Mouse (Mus musculus) E14TG2a.4 (cell line): ENCODE measurements around the gene Dmpk.

Experiments
- H3K27me3 ChIP-seq: 2 replicates; pipeline ENCODE4 v1.6.1; 2014; ENCODE audit warnings: low read length, control low read depth; ENCODE audit not compliant: insufficient read depth
- H3K36me3 ChIP-seq: 2 replicates; pipeline ENCODE4 v1.6.1; 2014; ENCODE audit warnings: low read length, control low read depth; ENCODE audit not compliant: insufficient read depth
- H3K4me1 ChIP-seq: replicated peaks from 2 replicates; pipeline ENCODE4 v1.6.1; 2014; ENCODE audit warnings: low read depth, low read length, control low read depth
- H3K4me3 ChIP-seq: replicated peaks from 2 replicates; pipeline ENCODE4 v1.5.1; 2014; ENCODE audit warnings: mild to moderate bottlenecking, low read length
- H3K9me3 ChIP-seq: 2 replicates; pipeline ENCODE4 v1.6.1; 2014; ENCODE audit warnings: low read length, control low read depth
- CTCF ChIP-seq: conservative IDR thresholded peaks from 2 replicates; pipeline ENCODE4 v1.5.1; 2014; ENCODE audit warnings: low read length
- NANOG ChIP-seq: IDR thresholded peaks from 2 replicates; pipeline ENCODE4 v1.6.1; 2014; ENCODE audit warnings: borderline replicate concordance, low read length, mixed read lengths
- POU5F1 ChIP-seq: IDR thresholded peaks from 2 replicates; pipeline ENCODE4 v1.6.1; 2014; ENCODE audit warnings: low read length, borderline replicate concordance

The Dmpk gene

DNA sequence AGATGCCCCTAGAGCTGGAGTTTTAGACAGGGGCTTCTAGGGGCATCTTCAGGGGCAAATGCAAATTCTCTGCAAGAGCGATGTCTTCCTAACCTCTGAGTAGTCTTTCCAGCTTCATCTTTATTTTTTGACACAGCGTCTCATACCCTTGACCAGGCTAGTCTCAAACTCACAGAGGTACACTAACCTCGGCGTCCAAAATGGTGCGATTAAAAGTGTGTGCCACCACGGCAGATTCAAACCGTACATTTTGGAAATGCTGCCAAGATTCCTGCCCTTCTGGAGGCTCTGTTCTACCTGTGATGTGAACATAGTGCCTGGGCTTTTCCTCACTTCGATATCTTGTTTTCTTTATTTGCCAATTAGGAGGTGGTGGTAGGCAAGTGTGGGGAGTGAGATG lies 35.4 kb downstream of the Dmpk start:
- no peaks in the 10 kb centered on the region for H3K36me3 ChIP-seq

GRCm38 (mm10) chr7:19119631-19120429 lies 36.2 kb downstream of the Dmpk start, which contains the start of gene Fbxo46:
TSS of gene Fbxo46 (plus strand) at chr7:19119859.
- no peaks in the 10 kb centered on the region for H3K36me3 ChIP-seq
- peaks cover 8% of the 10 kb centered on the region for H3K9me3 ChIP-seq
- TF ChIP-seq CTCF (no peak), POU5F1 (no peak), NANOG (no peak)
- peak within 1 kb of the TSS; percentile 96 for H3K4me3 ChIP-seq
- peaks cover 25% of the 10 kb centered on the region for H3K27me3 ChIP-seq
- peaks cover 26% of the 10 kb centered on the region for H3K4me1 ChIP-seq

More for the DNA sequence above, 35.4 kb downstream of the Dmpk start:
- peaks cover 25% of the 10 kb centered on the region for H3K27me3 ChIP-seq
- peaks cover 8% of the 10 kb centered on the region for H3K9me3 ChIP-seq
- H3K4me3 ChIP-seq = no peak overlapping the region
- H3K4me1 ChIP-seq = peaks cover 22% of the 10 kb centered on the region
- TF ChIP-seq NANOG = no peak
- no peak for TF ChIP-seq CTCF
- no peak for TF ChIP-seq POU5F1

GRCm38 (mm10) chr7:19121686-19122085 lies 38.0 kb downstream of the Dmpk start:
- Histone ChIP-seq H3K4me3 (no peak overlapping the region), H3K4me1 (peaks cover 32% of the 10 kb centered on the region), H3K36me3 (peaks cover 8% of the 10 kb centered on the region), H3K27me3 (peaks cover 14% of the 10 kb centered on the region), H3K9me3 (peaks cover 8% of the 10 kb centered on the region)
- TF ChIP-seq NANOG = no peak
- TF ChIP-seq POU5F1 = no peak
- no peak for TF ChIP-seq CTCF

DNA sequence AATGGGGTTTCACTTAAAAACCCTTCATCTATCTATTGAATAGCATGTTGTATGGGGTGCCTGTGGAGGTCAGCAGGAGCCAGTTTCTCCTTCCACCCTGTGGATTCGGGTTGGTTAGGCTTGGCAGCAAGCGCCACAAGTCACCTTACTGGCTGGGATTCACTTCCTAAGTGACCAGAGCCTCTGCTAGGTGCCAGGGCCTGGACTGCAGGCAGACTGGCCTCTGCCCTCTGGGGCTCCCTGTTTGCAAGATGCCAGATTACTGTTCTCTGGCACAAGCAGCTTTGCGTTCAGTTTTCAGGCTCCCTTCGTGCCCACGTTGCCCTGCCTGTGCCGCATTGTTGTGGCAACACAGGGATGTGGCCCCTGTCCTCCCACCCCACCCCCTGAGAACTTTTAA lies 41.1 kb downstream of the Dmpk start:
- Histone ChIP-seq H3K4me1 (peaks cover 40% of the 10 kb centered on the region), H3K9me3 (no peaks in the 10 kb centered on the region), H3K36me3 (peaks cover 32% of the 10 kb centered on the region), H3K27me3 (no peaks in the 10 kb centered on the region), H3K4me3 (no peak overlapping the region)
- no peak for TF ChIP-seq CTCF
- TF ChIP-seq POU5F1 = no peak
- no peak for TF ChIP-seq NANOG

DNA sequence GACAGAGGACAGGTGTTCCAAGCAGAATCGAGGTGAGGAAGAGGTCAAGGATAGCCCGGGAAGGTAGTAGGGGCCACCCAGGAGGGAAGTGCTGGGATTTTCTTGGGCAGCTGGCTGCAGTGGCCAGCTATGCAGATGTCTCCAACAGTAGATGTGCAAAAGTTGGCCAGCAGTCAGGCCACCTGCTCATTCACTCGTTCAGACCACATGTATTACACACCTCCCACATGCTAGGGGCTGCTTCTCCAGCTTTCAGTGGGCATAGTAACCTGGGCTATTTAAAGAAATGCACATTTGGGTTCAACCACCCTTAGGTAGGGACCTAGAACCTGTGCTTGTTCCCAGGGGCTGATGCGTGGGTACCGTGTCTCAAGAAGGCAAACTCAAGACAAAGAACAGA lies 44.1 kb downstream of the Dmpk start:
- no peak overlapping the region for H3K4me3 ChIP-seq
- H3K27me3 ChIP-seq = no peaks in the 10 kb centered on the region
- no peak for TF ChIP-seq POU5F1
- no peak for TF ChIP-seq NANOG
- no peak for TF ChIP-seq CTCF
- H3K36me3 ChIP-seq = peaks cover 38% of the 10 kb centered on the region
- peaks cover 51% of the 10 kb centered on the region for H3K4me1 ChIP-seq
- H3K9me3 ChIP-seq = no peaks in the 10 kb centered on the region

GRCm38 (mm10) chr7:19129396-19129795 lies 45.7 kb downstream of the Dmpk start:
- H3K36me3 ChIP-seq = peaks cover 38% of the 10 kb centered on the region
- H3K9me3 ChIP-seq = no peaks in the 10 kb centered on the region
- TF ChIP-seq NANOG (no peak), CTCF (no peak), POU5F1 (no peak)
- H3K27me3 ChIP-seq = no peaks in the 10 kb centered on the region
- peaks cover 54% of the 10 kb centered on the region for H3K4me1 ChIP-seq
- no peak overlapping the region for H3K4me3 ChIP-seq

DNA sequence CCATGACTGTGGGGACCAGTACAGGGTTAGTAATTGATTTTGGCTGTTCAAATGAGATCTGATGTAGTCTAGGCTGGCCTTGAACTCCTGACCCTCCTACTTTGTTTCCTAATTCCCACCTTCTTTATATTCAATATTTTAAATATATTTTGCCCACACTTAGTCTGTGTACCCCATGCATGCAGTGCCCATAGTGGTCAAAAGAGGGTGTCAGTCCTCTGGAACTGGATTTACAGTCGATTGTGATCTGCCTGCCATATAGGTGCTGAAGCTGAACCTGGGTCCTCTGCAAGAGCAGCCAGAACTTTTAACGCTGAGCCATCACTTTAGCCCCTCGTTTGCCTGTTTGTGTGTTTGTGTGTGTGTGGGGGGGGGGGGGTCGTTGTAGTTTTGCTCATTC lies 47.0 kb downstream of the Dmpk start:
- Histone ChIP-seq H3K4me1 (peaks cover 61% of the 10 kb centered on the region), H3K36me3 (peaks cover 47% of the 10 kb centered on the region), H3K9me3 (no peaks in the 10 kb centered on the region), H3K4me3 (peak overlapping the region; percentile 66), H3K27me3 (no peaks in the 10 kb centered on the region)
- TF ChIP-seq POU5F1 (no peak), CTCF (peak; percentile 47)

- Histone ChIP-seq H3K36me3 (peaks cover 48% of the 10 kb centered on the region), H3K4me3 (peak overlapping the region; percentile 72), H3K9me3 (no peaks in the 10 kb centered on the region), H3K4me1 (peaks cover 65% of the 10 kb centered on the region), H3K27me3 (no peaks in the 10 kb centered on the region)
- TF ChIP-seq POU5F1 (no peak), CTCF (peak; percentile 38; the same call in 1 of the 2 replicates), NANOG (no peak)
Observed at GRCm38 (mm10) chr7:19131324-19131848, 47.7 kb downstream of the Dmpk start.

- Histone ChIP-seq H3K4me1 (peaks cover 65% of the 10 kb centered on the region), H3K9me3 (no peaks in the 10 kb centered on the region), H3K36me3 (peaks cover 59% of the 10 kb centered on the region), H3K27me3 (no peaks in the 10 kb centered on the region), H3K4me3 (peak overlapping the region; percentile 62)
- TF ChIP-seq NANOG (no peak), POU5F1 (no peak), CTCF (peak; percentile 35)
Observed at GRCm38 (mm10) chr7:19136168-19136567, 52.5 kb downstream of the Dmpk start.
